Mouse (Mus musculus) thymus, adult 2 months (tissue): ENCODE measurements at regions not wholly inside any gene's neighbourhood (a gene's known extent, or its start where the extent isn't known, plus 50 kb on each side); places are given as distances from the start of the nearest gene placed in this dataset.

ENCODE experiments used
- DNase-seq: peaks from one replicate; pipeline ENCODE4 v3.0.0; 2021
- H3K27ac ChIP-seq: fragments of 200-500 bp; 2 replicates; pipeline ENCODE4 v1.5.1; 2012; ENCODE audit warnings: low read length, control low read depth; ENCODE audit not compliant: control insufficient read depth, insufficient read depth
- H3K27me3 ChIP-seq: fragments of 200-500 bp; 2 replicates; pipeline ENCODE4 v1.6.1; 2012; ENCODE audit warnings: mild to moderate bottlenecking, low read length, moderate library complexity, mixed read lengths; ENCODE audit not compliant: control insufficient read depth, insufficient read depth
- H3K36me3 ChIP-seq: fragments of 200-500 bp; 2 replicates; pipeline ENCODE4 v1.6.1; 2012; ENCODE audit warnings: mild to moderate bottlenecking, low read length, moderate library complexity; ENCODE audit not compliant: control insufficient read depth, insufficient read depth
- H3K4me1 ChIP-seq: fragments of 200-500 bp; replicated peaks from 2 replicates; pipeline ENCODE4 v1.6.1; 2012; ENCODE audit warnings: low read length; ENCODE audit not compliant: control insufficient read depth, insufficient read depth
- H3K4me3 ChIP-seq: fragments of 200-500 bp; 2 replicates; pipeline ENCODE4 v1.5.1; 2012; ENCODE audit warnings: mild to moderate bottlenecking, low read length, control low read depth, moderate library complexity; ENCODE audit not compliant: control insufficient read depth, insufficient read depth
- CTCF ChIP-seq: fragments of 200-500 bp; IDR thresholded peaks from 2 replicates; pipeline ENCODE4 v1.5.1; 2012; ENCODE audit warnings: mild to moderate bottlenecking, control low read depth, low read length, moderate library complexity, borderline replicate concordance; ENCODE audit not compliant: control insufficient read depth, poor library complexity, insufficient read depth; ENCODE audit errors: extremely low read depth
- POLR2A ChIP-seq: fragments of 200-500 bp; IDR thresholded peaks from 2 replicates; pipeline ENCODE4 v1.6.1; 2012; ENCODE audit warnings: mild to moderate bottlenecking, low read length, control low read depth, moderate library complexity; ENCODE audit not compliant: control insufficient read depth, poor library complexity, insufficient read depth; ENCODE audit errors: extremely low read depth
- WGBS: fragments of 180-500 bp; shearing (Covaris S2); methylation state at CpG from one replicate; pipeline ENCODE4 v1.1.7; 2018; 5-methylcytosine and 5-hydroxymethylcytosine counted together

- no peaks in the 10 kb centered on the region for H3K36me3 ChIP-seq
- H3K27ac ChIP-seq, result no peak overlapping the region
- no peaks in the 10 kb centered on the region for H3K4me1 ChIP-seq
- DNase-seq, result no peak
- no peak overlapping the region for H3K4me3 ChIP-seq
- TF ChIP-seq POLR2A, result no peak
- no peak for TF ChIP-seq CTCF
- WGBS, result 91% methylated on average over 3 of the region's 3 CpGs
- H3K27me3 ChIP-seq, result no peaks in the 10 kb centered on the region
These were observed 179.1 kb downstream of the AI593442 start for GRCm38 (mm10) chr9:52500487-52500886.

- Histone ChIP-seq H3K4me1 (no peaks in the 10 kb centered on the region), H3K36me3 (no peaks in the 10 kb centered on the region), H3K4me3 (no peak overlapping the region), H3K27me3 (no peaks in the 10 kb centered on the region), H3K27ac (no peak overlapping the region)
- TF ChIP-seq POLR2A, result no peak
- TF ChIP-seq CTCF, result no peak
- DNase-seq, result no peak
- 65% methylated on average over 8 of the region's 8 CpGs for WGBS
These were observed 183.9 kb downstream of the AI593442 start for GRCm38 (mm10) chr9:52495483-52496270.

- no peak for DNase-seq
- H3K36me3 ChIP-seq, result no peaks in the 10 kb centered on the region
- no peak overlapping the region for H3K4me3 ChIP-seq
- WGBS, result 86% methylated on average over 2 of the region's 2 CpGs
- TF ChIP-seq POLR2A (no peak), CTCF (no peak)
- no peaks in the 10 kb centered on the region for H3K4me1 ChIP-seq
- no peak overlapping the region for H3K27ac ChIP-seq
- no peaks in the 10 kb centered on the region for H3K27me3 ChIP-seq
These were observed 186.6 kb downstream of the AI593442 start for GRCm38 (mm10) chr9:52492947-52493505.

GRCm38 (mm10) chr9:52473555-52474196 is 205.9 kb downstream of the AI593442 start:
- Histone ChIP-seq H3K4me3 (no peak overlapping the region), H3K27me3 (no peaks in the 10 kb centered on the region), H3K36me3 (no peaks in the 10 kb centered on the region), H3K4me1 (no peaks in the 10 kb centered on the region), H3K27ac (no peak overlapping the region)
- no peak for TF ChIP-seq POLR2A
- no peak for TF ChIP-seq CTCF
- DNase-seq, result no peak
- 94% methylated on average over 11 of the region's 11 CpGs for WGBS

- DNase-seq, result no peak
- H3K27ac ChIP-seq, result no peak overlapping the region
- WGBS, result 90% methylated on average over 8 of the region's 8 CpGs
- H3K36me3 ChIP-seq, result no peaks in the 10 kb centered on the region
- no peak for TF ChIP-seq CTCF
- TF ChIP-seq POLR2A, result no peak
- no peak overlapping the region for H3K4me3 ChIP-seq
- no peaks in the 10 kb centered on the region for H3K27me3 ChIP-seq
- H3K4me1 ChIP-seq, result no peaks in the 10 kb centered on the region
These were observed 206.7 kb downstream of the AI593442 start for GRCm38 (mm10) chr9:52472859-52473258.

GRCm38 (mm10) chr9:52458518-52458917 is 221.1 kb downstream of the AI593442 start:
- H3K27ac ChIP-seq, result no peak overlapping the region
- no peaks in the 10 kb centered on the region for H3K4me1 ChIP-seq
- no peaks in the 10 kb centered on the region for H3K27me3 ChIP-seq
- no peak overlapping the region for H3K4me3 ChIP-seq
- no peaks in the 10 kb centered on the region for H3K36me3 ChIP-seq
- no peak for DNase-seq
- 97% methylated on average over 2 of the region's 2 CpGs for WGBS
- TF ChIP-seq CTCF (no peak), POLR2A (no peak)
